Mouse (Mus musculus) stomach, embryonic 14.5 days (tissue): Measurements from ENCODE around the gene Col8a2. TPM values are rescaled to one million over a fixed set of nuclear protein-coding genes. Genes with fewer than 3 reads are reported as not detected.
A peak's percentile ranks its signal among the peaks of the same experiment; 100 is the strongest.

ENCODE experiments used
- ATAC-seq: fragments of 200-750 bp; cut with Nextera tagmentation; 2 replicates; pipeline ENCODE4 v1.8.0; 2017; ENCODE audit warnings: low read depth, moderate TSS enrichment; ENCODE audit not compliant: insufficient number of reproducible peaks, insufficient read depth, low FRiP score
- H3K27ac ChIP-seq: fragments of 300-500 bp; sonication (generic); 2 replicates; pipeline ENCODE4 v1.5.1; 2014; ENCODE audit warnings: mild to moderate bottlenecking, low read length, moderate library complexity, mixed read lengths
- H3K27me3 ChIP-seq: fragments of 300-500 bp; sonication (generic); 2 replicates; pipeline ENCODE4 v1.6.1; 2014; ENCODE audit warnings: low read length, control low read depth, mixed read lengths; ENCODE audit not compliant: control insufficient read depth, insufficient read depth
- H3K36me3 ChIP-seq: fragments of 300-500 bp; sonication (generic); 2 replicates; pipeline ENCODE4 v1.6.1; 2014; ENCODE audit warnings: mild to moderate bottlenecking, control low read depth, low read length, moderate library complexity, mixed read lengths; ENCODE audit not compliant: control insufficient read depth, insufficient read depth
- H3K4me1 ChIP-seq: fragments of 300-500 bp; sonication (generic); 2 replicates; pipeline ENCODE4 v1.6.1; 2014; ENCODE audit warnings: low read length, control low read depth, mixed read lengths; ENCODE audit not compliant: control insufficient read depth, insufficient read depth
- H3K4me2 ChIP-seq: fragments of 300-500 bp; sonication (generic); replicated peaks from 2 replicates; pipeline ENCODE4 v1.6.1; 2014; ENCODE audit warnings: low read depth, low read length, control low read depth
- H3K4me3 ChIP-seq: fragments of 300-500 bp; sonication (generic); 2 replicates; pipeline ENCODE4 v1.5.1; 2014; ENCODE audit warnings: low read depth, low read length, control low read depth
- H3K9ac ChIP-seq: fragments of 300-500 bp; sonication (generic); replicated peaks from 2 replicates; pipeline ENCODE4 v1.6.1; 2014; ENCODE audit warnings: low read depth, mild to moderate bottlenecking, control low read depth, low read length, moderate library complexity, mixed read lengths
- H3K9me3 ChIP-seq: fragments of 300-500 bp; sonication (generic); 2 replicates; pipeline ENCODE4 v1.6.1; 2016; ENCODE audit warnings: low read depth, low read length, control low read depth; ENCODE audit not compliant: control insufficient read depth
- WGBS: fragments of 180-500 bp; shearing (Covaris S2); extraction: QIAGEN DNeasy Blood & Tissue Kit; methylation state at CpG from one replicate; pipeline ENCODE4 v1.1.7; 2014; 5-methylcytosine and 5-hydroxymethylcytosine counted together
- polyA plus RNA-seq: library from polyadenylated mRNA; unstranded; fragments of >200 nt; fragmentation: Nextera tagmentation; extraction: Ambion mirVana; gene quantifications from 2 replicates; pipeline ENCODE4 v1.2.1, GENCODE M21; 2014

Col8a2 gene
- polyA plus RNA-seq, 1 experiment from 2014 or later = 10.2 TPM

GRCm38 (mm10) chr4:126269292-126269691 is 17.3 kb upstream of the Col8a2 start:
- Histone ChIP-seq H3K36me3 (peaks cover 16% of the 10 kb centered on the region), H3K4me2 (no peak overlapping the region), H3K9me3 (no peaks in the 10 kb centered on the region), H3K9ac (no peak overlapping the region), H3K27me3 (no peaks in the 10 kb centered on the region), H3K4me3 (no peak overlapping the region), H3K27ac (no peak overlapping the region), H3K4me1 (no peaks in the 10 kb centered on the region)
- WGBS = 73% methylated on average over 3 of the region's 3 CpGs
- ATAC-seq = no peak

- no peak overlapping the region for H3K4me3 ChIP-seq
- no peak overlapping the region for H3K27ac ChIP-seq
- H3K9me3 ChIP-seq = no peaks in the 10 kb centered on the region
- no peak for ATAC-seq
- WGBS = 80% methylated on average over 13 of the region's 13 CpGs
- H3K36me3 ChIP-seq = peaks cover 16% of the 10 kb centered on the region
- H3K4me2 ChIP-seq = no peak overlapping the region
- H3K27me3 ChIP-seq = no peaks in the 10 kb centered on the region
- H3K4me1 ChIP-seq = no peaks in the 10 kb centered on the region
- no peak overlapping the region for H3K9ac ChIP-seq
These were observed 12.8 kb upstream of the Col8a2 start for GRCm38 (mm10) chr4:126273753-126274152.

GRCm38 (mm10) chr4:126275081-126275480 is 11.5 kb upstream of the Col8a2 start:
- Histone ChIP-seq H3K36me3 (peaks cover 16% of the 10 kb centered on the region), H3K4me1 (no peaks in the 10 kb centered on the region), H3K4me2 (no peak overlapping the region), H3K27ac (no peak overlapping the region), H3K4me3 (no peak overlapping the region), H3K9me3 (no peaks in the 10 kb centered on the region), H3K27me3 (no peaks in the 10 kb centered on the region), H3K9ac (no peak overlapping the region)
- ATAC-seq = no peak
- 87% methylated on average over 4 of the region's 4 CpGs for WGBS

GRCm38 (mm10) chr4:126275681-126276131 is 10.9 kb upstream of the Col8a2 start:
- no peak overlapping the region for H3K27ac ChIP-seq
- H3K36me3 ChIP-seq = peaks cover 16% of the 10 kb centered on the region
- H3K27me3 ChIP-seq = no peaks in the 10 kb centered on the region
- H3K9ac ChIP-seq = no peak overlapping the region
- no peaks in the 10 kb centered on the region for H3K4me1 ChIP-seq
- 78% methylated on average over 13 of the region's 13 CpGs for WGBS
- ATAC-seq = no peak
- H3K4me2 ChIP-seq = no peak overlapping the region
- H3K9me3 ChIP-seq = no peaks in the 10 kb centered on the region
- no peak overlapping the region for H3K4me3 ChIP-seq

GRCm38 (mm10) chr4:126277906-126278564 is 8.6 kb upstream of the Col8a2 start:
- Histone ChIP-seq H3K27ac (no peak overlapping the region), H3K36me3 (peaks cover 11% of the 10 kb centered on the region), H3K4me2 (peak overlapping the region; percentile 23; the same call in 1 of the 2 replicates), H3K9me3 (no peaks in the 10 kb centered on the region), H3K4me1 (no peaks in the 10 kb centered on the region), H3K9ac (no peak overlapping the region), H3K4me3 (no peak overlapping the region), H3K27me3 (no peaks in the 10 kb centered on the region)
- 9% methylated on average over 13 of the region's 13 CpGs for WGBS
- ATAC-seq = peak; percentile 44; the same call in 1 of the 2 replicates

- H3K27ac ChIP-seq = no peak overlapping the region
- 35% methylated on average over 9 of the region's 9 CpGs for WGBS
- H3K4me2 ChIP-seq = no peak overlapping the region
- no peak for ATAC-seq
- H3K9ac ChIP-seq = no peak overlapping the region
- no peaks in the 10 kb centered on the region for H3K9me3 ChIP-seq
- H3K36me3 ChIP-seq = peaks cover 6% of the 10 kb centered on the region
- no peak overlapping the region for H3K4me3 ChIP-seq
- no peaks in the 10 kb centered on the region for H3K27me3 ChIP-seq
- no peaks in the 10 kb centered on the region for H3K4me1 ChIP-seq
These were observed 8.1 kb upstream of the Col8a2 start for GRCm38 (mm10) chr4:126278565-126278915.

- WGBS = 65% methylated on average over 9 of the region's 9 CpGs
- Histone ChIP-seq H3K9me3 (no peaks in the 10 kb centered on the region), H3K27me3 (no peaks in the 10 kb centered on the region), H3K4me2 (no peak overlapping the region), H3K36me3 (peaks cover 3% of the 10 kb centered on the region; the same call in 1 of the 2 replicates), H3K27ac (no peak overlapping the region), H3K4me3 (no peak overlapping the region), H3K9ac (no peak overlapping the region), H3K4me1 (no peaks in the 10 kb centered on the region)
- ATAC-seq = no peak
These were observed 7.6 kb upstream of the Col8a2 start for GRCm38 (mm10) chr4:126278961-126279360.

- no peak overlapping the region for H3K27ac ChIP-seq
- no peak for ATAC-seq
- H3K9me3 ChIP-seq = no peaks in the 10 kb centered on the region
These were observed 4.9 kb upstream of the Col8a2 start for GRCm38 (mm10) chr4:126281706-126282105.

GRCm38 (mm10) chr4:126283582-126283981 is 3.0 kb upstream of the Col8a2 start:
- H3K4me1 ChIP-seq = peaks cover 7% of the 10 kb centered on the region
- H3K27ac ChIP-seq = no peak overlapping the region
- WGBS = 85% methylated on average over 8 of the region's 8 CpGs
- H3K36me3 ChIP-seq = no peaks in the 10 kb centered on the region
- no peak for ATAC-seq
- no peaks in the 10 kb centered on the region for H3K9me3 ChIP-seq
- no peak overlapping the region for H3K4me2 ChIP-seq
- no peak overlapping the region for H3K9ac ChIP-seq
- H3K4me3 ChIP-seq = no peak overlapping the region
- no peaks in the 10 kb centered on the region; the same call in 1 of the 2 replicates for H3K27me3 ChIP-seq

More at GRCm38 (mm10) chr4:126281706-126282105, 4.9 kb upstream of the Col8a2 start:
- Histone ChIP-seq H3K9ac (no peak overlapping the region), H3K4me2 (no peak overlapping the region), H3K27me3 (no peaks in the 10 kb centered on the region; the same call in 1 of the 2 replicates), H3K4me3 (no peak overlapping the region), H3K36me3 (no peaks in the 10 kb centered on the region), H3K4me1 (no peaks in the 10 kb centered on the region)
- 72% methylated on average over 9 of the region's 9 CpGs for WGBS
